Mouse (Mus musculus): ENCODE measurements around the gene Riok1. TPM values are rescaled to one million over a fixed set of nuclear protein-coding genes. Genes with fewer than 3 reads are reported as not detected.

Gene Riok1
- total RNA-seq, 2 experiments from 2014 or later = 21.4 to 25.9 TPM

Small RNA genes within 50 kb of the gene (microRNA-seq; reads per million reads assigned to microRNA genes)
- gene Gm27387 = 0 reads per million in 2 experiments

Other genes with a start within 250 kb of the Riok1 start
- gene Ssr1, start 42.8 kb upstream of the Riok1 start, total RNA-seq (2021) = 10 to 100 TPM; 89.9 to 90.9 TPM
- 1 to 10 TPM; 5.3 to 5.4 TPM for gene Cage1, start 74 bp downstream of the Riok1 start, total RNA-seq (2021)
- gene Dsp, start 114.3 kb downstream of the Riok1 start, total RNA-seq (2021) = under 1 TPM; 0.16 TPM
- 10 to 100 TPM; 18.4 to 26.1 TPM for gene Snrnp48, start 167.9 kb downstream of the Riok1 start, total RNA-seq (2021)